Mouse (Mus musculus) CH12.LX (cell line): ENCODE measurements around the gene Olfr571. TPM values are rescaled to one million over a fixed set of nuclear protein-coding genes. Genes with fewer than 3 reads are reported as not detected.

Experiments used
- DNase-seq: peaks from one replicate; pipeline ENCODE4 v3.0.0-alpha.2; 2013; ENCODE audit errors: extremely low read depth
- H3K27ac ChIP-seq: 2 replicates; pipeline ENCODE4 v1.5.1; 2012; ENCODE audit warnings: low read depth, mild to moderate bottlenecking, control low read depth, moderate library complexity; ENCODE audit not compliant: insufficient read depth
- H3K27me3 ChIP-seq: replicated peaks from 2 replicates; pipeline ENCODE3; 2012; ENCODE audit warnings: inconsistent platforms
- H3K36me3 ChIP-seq, 2 experiments: replicated peaks in 1 of 2; 2 replicates each; pipeline versions ENCODE3 to v1.6.1; 2012; ENCODE audit warnings: inconsistent platforms in 1 of 2, low read length in 1 of 2, mild to moderate bottlenecking in 1 of 2, mixed read lengths in 1 of 2, moderate library complexity in 1 of 2; ENCODE audit not compliant: control insufficient read depth in 1 of 2, insufficient read depth in 1 of 2
- H3K4me1 ChIP-seq, 2 experiments: 2 replicates each; pipeline ENCODE4 v1.6.1; 2012; ENCODE audit warnings: inconsistent platforms in 1 of 2, moderate library complexity in 1 of 2; ENCODE audit not compliant: insufficient read depth in 2 of 2, control insufficient read depth in 1 of 2
- H3K4me2 ChIP-seq: 2 replicates; pipeline ENCODE4 v1.6.1; 2012; ENCODE audit warnings: low read depth, mild to moderate bottlenecking, control low read depth; ENCODE audit not compliant: poor library complexity, insufficient read depth, severe bottlenecking
- H3K4me3 ChIP-seq, 3 experiments: fragments of 150-350 bp in 1 of 3; sonication (generic) in 1 of 3; replicated peaks in 1 of 3; 2 replicates each; pipeline versions ENCODE3 to v1.5.1; 2011 to 2012; ENCODE audit warnings: low read depth in 2 of 3, low read length in 2 of 3, mild to moderate bottlenecking in 2 of 3, moderate library complexity in 2 of 3, control low read depth in 1 of 3, improper control_type of control experiment in 1 of 3, inconsistent platforms in 1 of 3, mixed read lengths in 1 of 3; ENCODE audit not compliant: poor library complexity in 1 of 3
- H3K79me2 ChIP-seq: replicated peaks from 2 replicates; pipeline ENCODE4 v1.6.1; 2012; ENCODE audit warnings: mild to moderate bottlenecking, moderate library complexity; ENCODE audit not compliant: control insufficient read depth, poor library complexity, insufficient read depth, severe bottlenecking; ENCODE audit errors: extremely low read depth
- H3K9ac ChIP-seq: 2 replicates; pipeline ENCODE4 v1.6.1; 2012; ENCODE audit warnings: low read depth, mild to moderate bottlenecking, control low read depth, moderate library complexity; ENCODE audit not compliant: insufficient read depth
- H3K9me3 ChIP-seq: replicated peaks from 2 replicates; pipeline ENCODE3; 2012; ENCODE audit warnings: low read length, inconsistent platforms, mixed read lengths
- CHD1 ChIP-seq: IDR thresholded peaks from 2 replicates; pipeline ENCODE4 v1.6.1; 2012; ENCODE audit warnings: low read depth, low read length, improper control_type of control experiment, inconsistent platforms
- CHD2 ChIP-seq: IDR thresholded peaks from 2 replicates; pipeline ENCODE4 v1.6.1; 2011; ENCODE audit warnings: low read length, improper control_type of control experiment
- CTCF ChIP-seq, 2 experiments: IDR thresholded peaks in 1 of 2; conservative IDR thresholded peaks in 1 of 2; 2 replicates each; pipeline ENCODE4 v1.5.1; 2011 to 2012; ENCODE audit warnings: low read depth in 2 of 2, low read length in 2 of 2, improper control_type of control experiment in 1 of 2, inconsistent platforms in 1 of 2, mild to moderate bottlenecking in 1 of 2, moderate library complexity in 1 of 2
- ELF1 ChIP-seq: IDR thresholded peaks from 2 replicates; pipeline ENCODE4 v1.6.1; 2014; ENCODE audit warnings: low read depth, mild to moderate bottlenecking, inconsistent platforms, low read length, improper control_type of control experiment
- EP300 ChIP-seq: IDR thresholded peaks from 2 replicates; pipeline ENCODE4 v1.6.1; 2011; ENCODE audit warnings: low read length, improper control_type of control experiment
- GABPA ChIP-seq: IDR thresholded peaks from 2 replicates; pipeline ENCODE4 v1.6.1; 2012; ENCODE audit warnings: low read depth, low read length, improper control_type of control experiment, inconsistent platforms; ENCODE audit not compliant: insufficient replicate concordance
- HCFC1 ChIP-seq: IDR thresholded peaks from 2 replicates; pipeline ENCODE4 v1.6.1; 2012; ENCODE audit warnings: low read depth, mild to moderate bottlenecking, inconsistent platforms, low read length, improper control_type of control experiment
- IRF4 ChIP-seq: IDR thresholded peaks from 2 replicates; pipeline ENCODE4 v1.6.1; 2014; ENCODE audit warnings: low read depth, mild to moderate bottlenecking, inconsistent platforms, low read length, improper control_type of control experiment
- JUND ChIP-seq: conservative IDR thresholded peaks from 2 replicates; pipeline ENCODE4 v1.6.1; 2011; ENCODE audit warnings: low read depth, low read length, improper control_type of control experiment
- MAX ChIP-seq: IDR thresholded peaks from 2 replicates; pipeline ENCODE4 v1.6.1; 2011; ENCODE audit warnings: low read length, improper control_type of control experiment
- NELFE ChIP-seq: IDR thresholded peaks from 2 replicates; pipeline ENCODE4 v1.6.1; 2011; ENCODE audit warnings: low read depth, low read length, improper control_type of control experiment
- NRF1 ChIP-seq: IDR thresholded peaks from 2 replicates; pipeline ENCODE4 v1.6.1; 2014; ENCODE audit warnings: low read depth, mild to moderate bottlenecking, inconsistent platforms, low read length, improper control_type of control experiment, moderate library complexity
- PAX5 ChIP-seq: IDR thresholded peaks from 2 replicates; pipeline ENCODE4 v1.6.1; 2012; ENCODE audit warnings: low read length, inconsistent platforms, mixed read lengths
- POLR2A ChIP-seq: IDR thresholded peaks from 2 replicates; pipeline ENCODE4 v1.6.1; 2011; ENCODE audit warnings: low read depth, mild to moderate bottlenecking, improper control_type of control experiment, low read length
- POLR2AphosphoS2 ChIP-seq: IDR thresholded peaks from 2 replicates; pipeline ENCODE4 v1.6.1; 2011; ENCODE audit warnings: low read depth, low read length, improper control_type of control experiment
- RCOR1 ChIP-seq: conservative IDR thresholded peaks from 2 replicates; pipeline ENCODE4 v1.6.1; 2012; ENCODE audit warnings: low read depth, mild to moderate bottlenecking, inconsistent platforms, low read length, improper control_type of control experiment
- SMC3 ChIP-seq: IDR thresholded peaks from 2 replicates; pipeline ENCODE4 v1.6.1; 2011; ENCODE audit warnings: low read depth, low read length, improper control_type of control experiment
- TBP ChIP-seq: conservative IDR thresholded peaks from 2 replicates; pipeline ENCODE4 v1.6.1; 2011; ENCODE audit warnings: low read depth, low read length, improper control_type of control experiment
- TCF12 ChIP-seq: IDR thresholded peaks from 2 replicates; pipeline ENCODE4 v1.6.1; 2014; ENCODE audit warnings: low read depth, mild to moderate bottlenecking, inconsistent platforms, low read length, improper control_type of control experiment
- ZC3H11A ChIP-seq: IDR thresholded peaks from 2 replicates; pipeline ENCODE4 v1.6.1; 2012; ENCODE audit warnings: low read depth, mild to moderate bottlenecking, inconsistent platforms, low read length, improper control_type of control experiment
- dilution Hi-C: fragments of 300-500 bp; cut with MboI; formaldehyde crosslinking; loops from 2 replicates; pipeline ENCODE4 v1.14.3; 2020; ENCODE audit warnings: low sequenced_read_pairs; ENCODE audit not compliant: extremely low pct_unique_long_range_greater_than_20kb, extremely low pct_ligation_motif_present
- in situ Hi-C: fragments of 300-500 bp; cut with MboI; formaldehyde crosslinking; loops from 3 replicates; pipeline ENCODE4 v1.14.3; 2019; ENCODE audit warnings: low sequenced_read_pairs, low pct_ligation_motif_present, low pct_unique_long_range_greater_than_20kb, mixed read lengths
- polyA plus RNA-seq: library from polyadenylated mRNA; unstranded; fragments of >175 nt; gene quantifications from 2 replicates; pipeline ENCODE4 v1.2.1, GENCODE M21; 2012; ENCODE audit warnings: low read depth; ENCODE audit not compliant: insufficient read length
- total RNA-seq, 2 experiments: library from RNA; depleted of rRNA; stranded (reverse); fragments of 300-350 nt in 1 of 2; fragments of >200 nt in 1 of 2; gene quantifications; 2 replicates each; pipeline ENCODE4 v1.2.3; 2012 to 2014

Gene Olfr571
- total and polyA plus RNA-seq, 3 experiments: not detected

- TF ChIP-seq JUND: no peak
- TF ChIP-seq SMC3: no peak
- no peak for TF ChIP-seq TBP
- no peak for TF ChIP-seq MAX
- no peak for TF ChIP-seq TCF12
- no peak for TF ChIP-seq HCFC1
- TF ChIP-seq RCOR1: no peak
- no peak for TF ChIP-seq POLR2AphosphoS2
- TF ChIP-seq CHD2: no peak
- TF ChIP-seq POLR2A: no peak
- no peak for TF ChIP-seq ZC3H11A
- no peak for TF ChIP-seq EP300
- H3K4me1 ChIP-seq: no peaks in the 10 kb centered on the region
- DNase-seq: no peak
- no peak within 1 kb of the TSS; the same call in 1 of the 2 replicates for H3K4me2 ChIP-seq
- in situ Hi-C loops: no loop called here
- H3K27ac ChIP-seq: no peak within 1 kb of the TSS
- no peak within 1 kb of the TSS for H3K4me3 ChIP-seq
- no peaks in the 10 kb centered on the region for H3K36me3 ChIP-seq
- H3K9me3 ChIP-seq: no peaks in the 10 kb centered on the region
- no peak within 1 kb of the TSS for H3K9ac ChIP-seq
- no peaks in the 10 kb centered on the region for H3K27me3 ChIP-seq
- dilution Hi-C loops: no loop called here
- no peaks in the 10 kb centered on the region for H3K79me2 ChIP-seq
Measured at GRCm38 (mm10) chr7:102958593-102958992, 41.3 kb upstream of the Olfr571 start, which contains the start of gene Olfr575. Gene Olfr575, minus strand, starts transcription at chr7:102958775.

GRCm38 (mm10) chr7:102958137-102958536 lies 40.8 kb upstream of the Olfr571 start:
- no peak overlapping the region for H3K4me2 ChIP-seq
- no peaks in the 10 kb centered on the region for H3K27me3 ChIP-seq
- dilution Hi-C loops (no loop called here), in situ Hi-C loops (no loop called here)
- H3K9ac ChIP-seq: no peak overlapping the region
- DNase-seq: no peak
- no peaks in the 10 kb centered on the region for H3K4me1 ChIP-seq
- no peak overlapping the region for H3K4me3 ChIP-seq
- TF ChIP-seq NRF1 (no peak), NELFE (no peak), IRF4 (no peak), CTCF (conservative IDR thresholded peaks at IDR 0.05 in 1 of 2, IDR thresholded peaks at IDR 0.05 in 1 of 2; ENCODE audit: low read depth in 2 of 2, low read length in 2 of 2) (no peak), ZC3H11A (no peak), SMC3 (no peak), PAX5 (no peak), GABPA (no peak), CHD1 (no peak), ELF1 (no peak), POLR2AphosphoS2 (no peak)
- H3K79me2 ChIP-seq: no peaks in the 10 kb centered on the region
- no peak overlapping the region for H3K27ac ChIP-seq
- no peaks in the 10 kb centered on the region for H3K36me3 ChIP-seq
- no peaks in the 10 kb centered on the region for H3K9me3 ChIP-seq
